Mouse (Mus musculus): ENCODE data around the gene Ghrh. TPM values are rescaled to one million over a fixed set of nuclear protein-coding genes. Genes with fewer than 3 reads are reported as not detected.

The Ghrh gene
- total and polyA plus RNA-seq, 3 experiments, result not detected

DNA sequence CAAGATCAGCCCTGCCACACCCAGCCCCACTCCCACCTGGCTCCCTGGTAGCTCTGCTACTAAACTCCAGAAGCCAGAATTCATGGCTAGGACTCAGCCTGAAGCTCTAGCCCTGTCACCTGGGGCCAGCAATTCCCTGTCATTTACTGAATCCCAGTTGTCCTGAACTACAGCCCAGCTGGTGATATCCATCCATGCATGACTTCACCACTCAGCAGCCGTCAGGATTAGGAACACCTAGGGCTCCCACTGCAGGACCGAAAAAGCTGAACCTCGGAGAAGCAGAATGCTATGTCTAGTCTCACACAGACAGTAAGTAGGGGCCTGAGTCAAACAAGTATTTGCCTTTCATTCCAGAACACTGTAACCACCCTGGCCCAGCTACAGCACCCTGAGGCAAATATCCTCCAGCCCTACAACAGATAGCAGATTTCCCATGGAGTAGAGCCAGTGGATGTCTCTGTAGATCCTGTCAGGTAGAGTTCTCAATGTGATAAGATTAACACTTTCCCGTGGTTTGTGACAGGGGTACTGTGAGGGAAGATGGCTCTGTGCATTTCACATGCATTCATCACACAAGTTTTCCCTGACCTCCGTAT, 4.9 kb downstream of the Ghrh start:
- no peak for DNase-seq (ENCODE audit: extremely low read depth)
- Histone ChIP-seq H3K4me3 (replicated peaks in 1 of 3; ENCODE audit: low read depth in 2 of 3, low read length in 2 of 3, poor library complexity in 1 of 3) (no peak overlapping the region), H3K36me3 (replicated peaks in 1 of 2; ENCODE audit: control insufficient read depth in 1 of 2, insufficient read depth in 1 of 2, low read length in 1 of 2) (no peaks in the 10 kb centered on the region), H3K4me2 (ENCODE audit: insufficient read depth, low read depth, poor library complexity, severe bottlenecking) (no peak overlapping the region), H3K27me3 (replicated peaks) (peaks cover 57% of the 10 kb centered on the region), H3K9me3 (replicated peaks; ENCODE audit: low read length) (no peaks in the 10 kb centered on the region), H3K79me2 (replicated peaks; ENCODE audit: control insufficient read depth, extremely low read depth, insufficient read depth, poor library complexity, severe bottlenecking) (no peaks in the 10 kb centered on the region), H3K4me1 (ENCODE audit: control insufficient read depth in 1 of 2, insufficient read depth in 2 of 2) (peaks cover 0 to 3% of the 10 kb centered on the region in 2 experiments; a peak in 2 of 4 replicates), H3K27ac (ENCODE audit: insufficient read depth, low read depth) (no peak overlapping the region), H3K9ac (ENCODE audit: insufficient read depth, low read depth) (no peak overlapping the region)
- in situ Hi-C loops (cut with MboI; ENCODE audit: low pct_ligation_motif_present, low pct_unique_long_range_greater_than_20kb, low sequenced_read_pairs), result loop anchor here (5.0 kb wide), 1 partner anchor 230 kb away; the partner anchor contains the start of gene Blcap
- dilution Hi-C loops (cut with MboI; ENCODE audit: extremely low pct_ligation_motif_present, extremely low pct_unique_long_range_greater_than_20kb, low sequenced_read_pairs), result no loop called here
- TF ChIP-seq TCF12 (IDR thresholded peaks at IDR 0.05; ENCODE audit: low read depth, low read length), result no peak
- no peak for TF ChIP-seq MAX (IDR thresholded peaks at IDR 0.05; ENCODE audit: low read length)

DNA sequence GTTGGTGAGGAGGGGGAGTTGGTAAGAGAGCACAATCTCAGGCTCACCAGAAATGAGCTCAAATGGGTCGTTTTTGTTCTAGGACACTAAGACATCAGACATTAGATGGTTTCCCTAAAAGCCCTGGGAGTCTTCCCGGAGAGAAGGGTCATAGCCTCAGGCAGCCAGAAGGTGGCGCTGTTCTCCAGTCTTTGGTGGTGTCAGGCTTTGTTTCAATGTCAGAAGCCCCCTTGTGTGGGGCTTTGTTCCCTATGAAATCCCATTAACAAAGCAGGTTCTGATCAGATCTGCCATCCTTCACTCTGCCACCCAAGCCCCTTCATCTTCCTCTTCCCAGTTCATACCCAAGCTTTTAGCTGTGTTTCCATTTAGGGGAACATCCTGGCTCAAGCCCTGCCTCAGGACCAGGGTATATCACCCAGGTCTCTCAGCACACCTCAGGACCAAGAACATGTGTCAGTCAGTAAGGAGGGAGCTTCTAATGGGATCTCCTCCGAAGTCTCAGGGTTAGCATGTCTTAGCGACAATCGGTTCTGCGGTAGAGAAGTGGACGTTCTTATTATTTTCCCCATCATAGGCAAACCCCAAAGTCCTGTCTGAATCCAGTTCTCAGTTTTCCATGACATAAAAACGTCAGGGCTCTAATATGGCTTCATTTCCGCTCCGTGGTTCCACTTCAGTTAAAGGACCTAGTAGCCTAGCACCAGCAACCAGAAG, 5.6 kb downstream of the Ghrh start:
- Histone ChIP-seq H3K4me2 (ENCODE audit: insufficient read depth, low read depth, poor library complexity, severe bottlenecking) (no peak overlapping the region), H3K4me1 (ENCODE audit: control insufficient read depth in 1 of 2, insufficient read depth in 2 of 2) (peaks cover 0 to 3% of the 10 kb centered on the region in 2 experiments; a peak in 2 of 4 replicates), H3K36me3 (replicated peaks in 1 of 2; ENCODE audit: control insufficient read depth in 1 of 2, insufficient read depth in 1 of 2, low read length in 1 of 2) (no peaks in the 10 kb centered on the region), H3K27ac (ENCODE audit: insufficient read depth, low read depth) (no peak overlapping the region), H3K4me3 (replicated peaks in 1 of 3; ENCODE audit: low read depth in 2 of 3, low read length in 2 of 3, poor library complexity in 1 of 3) (no peak overlapping the region), H3K9me3 (replicated peaks; ENCODE audit: low read length) (no peaks in the 10 kb centered on the region), H3K27me3 (replicated peaks) (peaks cover 54% of the 10 kb centered on the region), H3K9ac (ENCODE audit: insufficient read depth, low read depth) (no peak overlapping the region), H3K79me2 (replicated peaks; ENCODE audit: control insufficient read depth, extremely low read depth, insufficient read depth, poor library complexity, severe bottlenecking) (no peaks in the 10 kb centered on the region)
- DNase-seq (ENCODE audit: extremely low read depth), result peak; percentile 52
- in situ Hi-C loops (cut with MboI; ENCODE audit: low pct_ligation_motif_present, low pct_unique_long_range_greater_than_20kb, low sequenced_read_pairs), result loop anchor here (5.0 kb wide), 1 partner anchor 231 kb away; the partner anchor contains the start of gene Blcap
- TF ChIP-seq MAFK (IDR thresholded peaks at IDR 0.05; ENCODE audit: insufficient replicate concordance, low read length) (no peak), BHLHE40 (IDR thresholded peaks at IDR 0.05; ENCODE audit: low read depth, low read length) (peak; percentile 41; the same call in 1 of the 2 replicates), USF1 (IDR thresholded peaks at IDR 0.05; ENCODE audit: low read depth, low read length) (no peak), POLR2A (IDR thresholded peaks at IDR 0.05; ENCODE audit: low read depth, low read length) (no peak), SMC3 (IDR thresholded peaks at IDR 0.05; ENCODE audit: low read depth, low read length) (peak; percentile 93), IRF4 (IDR thresholded peaks at IDR 0.05; ENCODE audit: low read depth, low read length) (peak; percentile 33; the same call in 1 of the 2 replicates), ZNF384 (IDR thresholded peaks at IDR 0.05; ENCODE audit: low read depth, low read length) (no peak), MXI1 (IDR thresholded peaks at IDR 0.05; ENCODE audit: low read depth, low read length) (no peak), JUND (conservative IDR thresholded peaks at IDR 0.05; ENCODE audit: low read depth, low read length) (0 out of 2 replicates have a peak, but pooled peaks have one; percentile 18), CTCF (conservative IDR thresholded peaks at IDR 0.05 in 1 of 2, IDR thresholded peaks at IDR 0.05 in 1 of 2; ENCODE audit: low read depth in 2 of 2, low read length in 2 of 2) (peak; percentile 93 to 94), ETS1 (conservative IDR thresholded peaks at IDR 0.05; ENCODE audit: low read depth, low read length) (no peak), RAD21 (IDR thresholded peaks at IDR 0.05; ENCODE audit: low read depth, low read length) (peak; percentile 97), MYC (IDR thresholded peaks at IDR 0.05; ENCODE audit: low read depth, low read length) (no peak), ZC3H11A (IDR thresholded peaks at IDR 0.05; ENCODE audit: low read depth, low read length) (peak; percentile 81), SIN3A (IDR thresholded peaks at IDR 0.05; ENCODE audit: low read length) (no peak), HCFC1 (IDR thresholded peaks at IDR 0.05; ENCODE audit: low read depth, low read length) (no peak), NELFE (IDR thresholded peaks at IDR 0.05; ENCODE audit: low read depth, low read length) (peak; percentile 50; the same call in 1 of the 2 replicates)
- dilution Hi-C loops (cut with MboI; ENCODE audit: extremely low pct_ligation_motif_present, extremely low pct_unique_long_range_greater_than_20kb, low sequenced_read_pairs), result no loop called here

All from CH12.LX (cell line).